Mouse (Mus musculus): ENCODE data around the gene Zfp964.

GRCm38 (mm10) chr8:69618078-69618477 lies 36.2 kb upstream of the Zfp964 start:
- TF ChIP-seq POLR2AphosphoS2 (IDR thresholded peaks at IDR 0.05; ENCODE audit: insufficient read length, low read depth) (no peak), USF1 (IDR thresholded peaks at IDR 0.05; ENCODE audit: low read depth) (no peak), POLR2A (IDR thresholded peaks at IDR 0.05; ENCODE audit: insufficient read length, low read depth) (no peak), CEBPB (IDR thresholded peaks at IDR 0.05; ENCODE audit: insufficient read depth, poor library complexity, severe bottlenecking) (no peak), E2F4 (IDR thresholded peaks at IDR 0.05; ENCODE audit: insufficient read depth) (no peak), MAX (IDR thresholded peaks at IDR 0.05; ENCODE audit: low read depth) (no peak), TCF12 (IDR thresholded peaks at IDR 0.05; ENCODE audit: insufficient read depth, poor library complexity, severe bottlenecking) (no peak), TCF3 (IDR thresholded peaks at IDR 0.05; ENCODE audit: insufficient read length, low read depth) (no peak), MYOG (IDR thresholded peaks at IDR 0.05; ENCODE audit: control insufficient read depth in 1 of 3, insufficient read depth in 1 of 3, insufficient read length in 2 of 3, low read depth in 2 of 3) (no peak)
